Mouse (Mus musculus): ENCODE measurements around the gene Tmed9.

GRCm38 (mm10) chr13:55525733-55526553 is 47.6 kb upstream of the Tmed9 start:
- TF ChIP-seq EP300 (IDR thresholded peaks at IDR 0.05; ENCODE audit: low read depth), result no peak
- no peak for TF ChIP-seq CTCF (IDR thresholded peaks at IDR 0.05; ENCODE audit: low read depth)

Measured in liver, postnatal 0 days (tissue).